Mouse (Mus musculus) neural tube, embryonic 11.5 days (tissue): ENCODE results near the gene Naa16. TPM values are rescaled to one million over a fixed set of nuclear protein-coding genes. Genes with fewer than 3 reads are reported as not detected.
"Not testable (repeated sequence)": the region's sequence is repeated elsewhere in the genome, so short reads cannot be mapped to it uniquely, and the experiment has no call there.

ENCODE experiments used
- ATAC-seq: fragments of 200-750 bp; cut with Nextera tagmentation; 2 replicates; pipeline ENCODE4 v1.8.0; 2017; ENCODE audit warnings: moderate number of reproducible peaks, mild to moderate bottlenecking, moderate TSS enrichment, moderate library complexity; ENCODE audit not compliant: insufficient read depth, low FRiP score, low TSS enrichment
- DNase-seq: peaks from one replicate; pipeline ENCODE4 v3.0.0-alpha.2; 2015; ENCODE audit warnings: low spot score
- H3K27ac ChIP-seq: fragments of 300-500 bp; sonication (generic); 2 replicates; pipeline ENCODE4 v1.5.1; 2014; ENCODE audit warnings: low read depth, mild to moderate bottlenecking, low read length
- H3K27me3 ChIP-seq: fragments of 300-500 bp; sonication (generic); 2 replicates; pipeline ENCODE4 v1.6.1; 2014; ENCODE audit warnings: mild to moderate bottlenecking, low read length, mixed read lengths; ENCODE audit not compliant: control insufficient read depth, insufficient read depth
- H3K36me3 ChIP-seq: fragments of 300-500 bp; sonication (generic); 2 replicates; pipeline ENCODE4 v1.6.1; 2014; ENCODE audit warnings: mild to moderate bottlenecking, low read length, moderate library complexity, mixed read lengths; ENCODE audit not compliant: control insufficient read depth, insufficient read depth
- H3K4me1 ChIP-seq: fragments of 300-500 bp; sonication (generic); 2 replicates; pipeline ENCODE4 v1.6.1; 2014; ENCODE audit warnings: low read length, mixed read lengths; ENCODE audit not compliant: control insufficient read depth, insufficient read depth
- H3K4me2 ChIP-seq: fragments of 300-500 bp; sonication (generic); 2 replicates; pipeline ENCODE4 v1.6.1; 2014; ENCODE audit warnings: low read depth, mild to moderate bottlenecking, moderate library complexity
- H3K4me3 ChIP-seq: fragments of 300-500 bp; sonication (generic); 2 replicates; pipeline ENCODE4 v1.5.1; 2014; ENCODE audit warnings: low read depth, low read length
- H3K9ac ChIP-seq: fragments of 300-500 bp; sonication (generic); 2 replicates; pipeline ENCODE4 v1.6.1; 2014; ENCODE audit warnings: mild to moderate bottlenecking, low read length
- H3K9me3 ChIP-seq: fragments of 300-500 bp; sonication (generic); 2 replicates; pipeline ENCODE4 v1.6.1; 2016; ENCODE audit warnings: low read length; ENCODE audit not compliant: control insufficient read depth
- WGBS: fragments of 180-500 bp; shearing (Covaris S2); extraction: QIAGEN DNeasy Blood & Tissue Kit; methylation state at CpG from one replicate; pipeline ENCODE4 v1.1.7; 2014; 5-methylcytosine and 5-hydroxymethylcytosine counted together
- polyA plus RNA-seq: library from polyadenylated mRNA; unstranded; fragments of >200 nt; fragmentation: Nextera tagmentation; extraction: Ambion mirVana; gene quantifications from 2 replicates; pipeline ENCODE4 v1.2.1, GENCODE M21; 2014

Gene Naa16
- 35.5 and 38.8 TPM in 2 replicates for polyA plus RNA-seq

DNA sequence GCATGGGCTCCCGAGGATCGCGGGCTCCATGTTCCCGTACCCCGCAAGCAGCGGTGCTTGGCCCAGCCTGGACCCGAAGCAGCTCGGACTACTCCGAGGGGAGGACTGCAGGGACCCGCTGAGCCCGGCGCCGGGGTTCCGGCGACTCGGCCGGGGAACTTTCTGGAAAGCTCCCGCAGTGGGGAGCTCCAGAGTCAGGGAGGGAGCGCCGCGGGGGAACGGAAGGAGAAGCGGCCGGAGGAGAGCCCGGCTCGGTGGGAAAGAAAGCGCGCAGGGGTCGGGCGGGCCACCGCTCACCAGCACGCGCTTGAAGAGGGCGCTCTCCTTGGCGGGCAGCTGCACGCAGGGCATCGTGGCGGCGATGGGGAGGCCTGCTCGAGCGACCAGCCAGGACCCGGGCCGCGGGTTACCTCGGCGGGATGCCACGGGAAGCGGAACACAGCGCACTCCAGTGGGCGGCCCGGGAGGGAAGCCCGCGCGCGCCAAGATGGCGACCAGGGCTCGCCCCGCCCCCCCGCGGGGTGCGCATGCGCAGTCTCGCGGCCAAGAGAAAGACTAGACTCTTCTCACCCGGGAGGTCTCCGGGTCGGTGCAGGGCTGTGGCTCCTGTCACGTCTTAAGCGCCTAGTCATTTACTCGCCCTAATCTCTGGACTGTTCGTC is at the start of gene Naa16:
Gene Naa16, minus strand, starts transcription at position 514 of the 662 bp plus-strand sequence.
- Histone ChIP-seq H3K4me3 (peak within 1 kb of the TSS; percentile 73), H3K4me2 (peak within 1 kb of the TSS; percentile 86), H3K4me1 (no peaks in the 10 kb centered on the region), H3K27me3 (no peaks in the 10 kb centered on the region), H3K9me3 (no peaks in the 10 kb centered on the region), H3K9ac (peak within 1 kb of the TSS; percentile 89), H3K27ac (peak within 1 kb of the TSS; percentile 96), H3K36me3 (0 out of 2 replicates have a peak, but pooled peaks cover 2% of the 10 kb centered on the region)
- DNase-seq = peak; percentile 99
- under 1% methylated on average over 64 of the region's 71 CpGs for WGBS
- peak; percentile 95 for ATAC-seq

DNA sequence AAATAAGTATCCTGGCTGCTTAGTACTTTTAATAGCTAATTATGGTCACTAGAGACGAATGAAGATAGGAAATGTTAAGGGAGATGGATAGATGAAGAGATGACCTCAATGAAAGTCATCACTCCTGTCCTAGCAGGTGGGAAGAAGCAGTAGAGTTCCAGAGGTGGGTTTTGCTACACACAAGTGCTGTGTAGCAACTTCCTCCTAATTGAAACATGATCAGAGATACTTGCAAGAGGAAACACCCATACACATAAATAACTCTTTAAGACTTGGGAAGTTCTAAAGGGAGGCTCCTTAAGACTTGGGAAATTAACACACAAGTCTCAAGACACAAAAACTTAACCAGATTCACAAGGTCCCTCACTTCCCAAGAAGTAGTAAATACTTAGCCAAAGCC is 43.5 kb upstream of the Naa16 start:
- no peak for ATAC-seq
- H3K36me3 ChIP-seq = no peaks in the 10 kb centered on the region
- H3K27ac ChIP-seq = no peak overlapping the region
- no peaks in the 10 kb centered on the region for H3K27me3 ChIP-seq
- H3K4me1 ChIP-seq = no peaks in the 10 kb centered on the region
- H3K9ac ChIP-seq = no peak overlapping the region
- DNase-seq = no peak
- H3K9me3 ChIP-seq = no peaks in the 10 kb centered on the region
- H3K4me2 ChIP-seq = no peak overlapping the region
- no peak overlapping the region for H3K4me3 ChIP-seq
- 85% methylated on average over 1 of the region's 1 CpGs for WGBS

DNA sequence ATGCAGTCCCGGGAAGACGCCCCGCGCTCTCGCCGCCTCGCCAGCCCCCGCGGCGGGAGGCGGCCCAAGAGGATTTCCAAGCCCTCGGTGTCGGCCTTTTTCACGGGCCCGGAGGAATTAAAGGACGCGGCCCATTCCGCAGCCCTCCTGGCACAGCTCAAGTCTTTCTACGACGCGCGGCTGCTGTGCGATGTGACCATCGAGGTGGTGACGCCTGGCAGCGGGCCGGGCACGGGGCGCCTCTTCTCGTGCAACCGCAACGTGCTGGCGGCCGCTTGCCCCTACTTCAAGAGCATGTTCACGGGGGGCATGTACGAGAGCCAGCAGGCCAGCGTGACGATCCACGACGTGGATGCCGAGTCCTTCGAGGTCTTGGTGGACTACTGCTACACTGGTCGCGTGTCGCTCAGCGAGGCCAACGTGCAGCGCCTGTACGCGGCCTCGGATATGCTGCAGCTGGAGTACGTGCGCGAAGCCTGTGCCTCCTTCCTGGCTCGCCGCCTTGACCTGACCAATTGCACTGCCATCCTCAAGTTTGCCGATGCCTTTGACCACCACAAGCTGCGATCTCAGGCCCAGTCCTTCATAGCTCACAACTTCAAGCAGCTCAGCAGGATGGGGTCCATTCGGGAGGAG is 36.3 kb upstream of the Naa16 start:
- peak overlapping the region; percentile 64 for H3K9ac ChIP-seq
- peak; percentile 54 for ATAC-seq
- WGBS = 73% methylated on average over 5 of the region's 59 CpGs

GRCm38 (mm10) chr14:79425979-79426729 is 35.6 kb upstream of the Naa16 start, which contains the start of gene Kbtbd7:
TSS of gene Kbtbd7 (plus strand) at chr14:79426511.
- peak within 1 kb of the TSS; percentile 64 for H3K9ac ChIP-seq
- peak within 1 kb of the TSS; percentile 41 for H3K4me3 ChIP-seq
- peak within 1 kb of the TSS; percentile 81 for H3K27ac ChIP-seq
- WGBS = under 1% methylated on average over 39 of the region's 44 CpGs
- no peaks in the 10 kb centered on the region for H3K27me3 ChIP-seq
- peak; percentile 95 for DNase-seq
- no peaks in the 10 kb centered on the region for H3K9me3 ChIP-seq
- ATAC-seq = peak; percentile 97
- no peaks in the 10 kb centered on the region for H3K4me1 ChIP-seq
- peak within 1 kb of the TSS; percentile 47 for H3K4me2 ChIP-seq
- no peaks in the 10 kb centered on the region for H3K36me3 ChIP-seq

More for the DNA sequence above, 36.3 kb upstream of the Naa16 start:
- not testable (repeated sequence) for DNase-seq, H3K36me3 ChIP-seq, H3K9me3 ChIP-seq, H3K4me1 ChIP-seq, H3K27me3 ChIP-seq
- Histone ChIP-seq H3K4me3 (peak overlapping the region; percentile 41), H3K27ac (peak overlapping the region; percentile 81), H3K4me2 (peak overlapping the region; percentile 47)

DNA sequence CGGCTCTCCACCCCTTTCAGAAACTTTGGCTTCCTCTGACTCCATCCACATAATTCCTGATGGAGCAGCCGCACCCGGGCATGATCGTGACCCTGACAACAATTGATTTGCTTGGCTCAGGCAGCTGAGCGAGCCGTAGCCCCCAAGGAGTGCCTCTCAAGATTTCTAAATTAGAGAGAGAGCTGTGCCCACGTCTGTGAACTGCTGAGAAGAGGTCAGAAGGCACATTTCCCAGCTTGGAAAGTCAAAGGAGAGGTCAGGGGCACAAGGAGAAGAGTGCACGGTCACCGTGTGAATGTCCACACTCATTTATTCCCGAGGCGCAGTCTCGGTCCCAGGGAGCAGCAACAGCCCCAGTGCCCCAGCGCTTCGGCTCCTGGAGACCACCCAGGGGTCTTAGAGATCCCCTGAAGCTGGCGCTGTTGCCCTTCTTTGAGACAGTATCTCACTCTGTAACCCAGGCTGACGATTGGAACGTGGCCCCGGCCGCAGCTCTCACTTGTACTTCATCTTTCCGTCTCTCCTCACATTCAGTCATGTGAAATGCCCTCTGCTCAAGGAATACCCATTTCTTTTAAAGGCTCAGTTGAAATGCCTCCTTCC is 29.6 kb upstream of the Naa16 start:
- peaks cover 6% of the 10 kb centered on the region; the same call in 1 of the 2 replicates for H3K4me1 ChIP-seq
- H3K9ac ChIP-seq = peak overlapping the region; percentile 22; the same call in 1 of the 2 replicates
- DNase-seq (peak; percentile 41), ATAC-seq (peak; percentile 68)
- no peak overlapping the region for H3K27ac ChIP-seq
- WGBS = 34% methylated on average over 20 of the region's 20 CpGs
- no peaks in the 10 kb centered on the region for H3K27me3 ChIP-seq
- H3K9me3 ChIP-seq = no peaks in the 10 kb centered on the region
- peak overlapping the region; percentile 25 for H3K4me2 ChIP-seq
- no peaks in the 10 kb centered on the region for H3K36me3 ChIP-seq
- H3K4me3 ChIP-seq = no peak overlapping the region

DNA sequence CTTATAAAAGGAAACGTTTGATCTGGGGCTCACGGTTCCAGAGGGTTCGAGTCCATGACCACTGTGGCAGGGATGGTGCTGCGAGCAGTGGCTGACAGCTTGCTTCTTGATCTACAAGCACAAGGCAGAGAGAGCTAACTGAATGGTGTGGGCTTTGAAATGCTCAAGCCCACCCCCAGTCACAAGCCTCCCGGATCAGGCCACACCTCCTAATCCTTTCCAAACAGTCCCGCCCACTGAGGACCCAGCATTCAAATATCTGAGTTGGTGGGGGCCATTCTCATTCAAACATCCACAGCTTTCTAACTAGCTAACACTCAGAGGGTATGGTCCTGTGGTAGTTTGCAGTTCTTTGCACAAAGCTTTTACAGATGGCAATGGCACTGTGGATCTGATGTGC is 22.5 kb upstream of the Naa16 start:
- Histone ChIP-seq H3K4me2 (no peak overlapping the region), H3K27ac (no peak overlapping the region), H3K4me3 (no peak overlapping the region), H3K36me3 (peaks cover 2% of the 10 kb centered on the region; the same call in 1 of the 2 replicates), H3K9me3 (no peaks in the 10 kb centered on the region), H3K27me3 (no peaks in the 10 kb centered on the region), H3K4me1 (no peaks in the 10 kb centered on the region), H3K9ac (no peak overlapping the region)
- ATAC-seq (no peak), DNase-seq (no peak)
- 87% methylated on average over 6 of the region's 6 CpGs for WGBS

DNA sequence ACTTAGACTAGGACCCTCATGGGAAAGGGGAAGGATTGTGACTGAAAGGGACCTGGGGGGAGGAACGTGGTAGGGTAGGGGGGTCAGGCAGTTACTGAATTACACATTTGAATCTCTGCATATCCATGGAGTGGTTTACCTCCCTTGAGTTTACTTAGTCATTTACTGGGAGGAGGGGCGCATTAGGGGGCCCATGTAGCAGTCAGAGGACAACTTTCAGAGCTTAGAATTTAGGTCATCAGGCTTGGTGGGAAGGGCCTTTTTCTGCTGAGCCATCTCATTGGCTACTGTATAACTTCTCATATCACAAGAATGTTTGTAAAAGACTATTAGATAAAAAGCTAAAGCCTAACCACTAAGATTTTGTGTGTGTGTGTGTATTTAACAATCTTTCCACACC is 20.1 kb upstream of the Naa16 start:
- Histone ChIP-seq H3K27ac (no peak overlapping the region), H3K9ac (no peak overlapping the region), H3K27me3 (no peaks in the 10 kb centered on the region), H3K4me1 (no peaks in the 10 kb centered on the region), H3K4me2 (no peak overlapping the region), H3K36me3 (peaks cover 2% of the 10 kb centered on the region; the same call in 1 of the 2 replicates), H3K9me3 (no peaks in the 10 kb centered on the region), H3K4me3 (no peak overlapping the region)
- ATAC-seq = no peak
- DNase-seq = no peak
- WGBS = 78% methylated on average over 2 of the region's 2 CpGs

GRCm38 (mm10) chr14:79409278-79409830 is 18.8 kb upstream of the Naa16 start:
- Histone ChIP-seq H3K9ac (no peak overlapping the region), H3K27ac (no peak overlapping the region), H3K36me3 (peaks cover 2% of the 10 kb centered on the region; the same call in 1 of the 2 replicates), H3K9me3 (no peaks in the 10 kb centered on the region), H3K4me3 (no peak overlapping the region), H3K4me2 (no peak overlapping the region), H3K4me1 (no peaks in the 10 kb centered on the region), H3K27me3 (no peaks in the 10 kb centered on the region)
- no peak for DNase-seq
- WGBS = 90% methylated on average over 6 of the region's 6 CpGs
- ATAC-seq = no peak
